Mouse (Mus musculus): ENCODE results near the gene Gstp2.
A peak's percentile ranks its signal among the peaks of the same experiment; 100 is the strongest.

DNA sequence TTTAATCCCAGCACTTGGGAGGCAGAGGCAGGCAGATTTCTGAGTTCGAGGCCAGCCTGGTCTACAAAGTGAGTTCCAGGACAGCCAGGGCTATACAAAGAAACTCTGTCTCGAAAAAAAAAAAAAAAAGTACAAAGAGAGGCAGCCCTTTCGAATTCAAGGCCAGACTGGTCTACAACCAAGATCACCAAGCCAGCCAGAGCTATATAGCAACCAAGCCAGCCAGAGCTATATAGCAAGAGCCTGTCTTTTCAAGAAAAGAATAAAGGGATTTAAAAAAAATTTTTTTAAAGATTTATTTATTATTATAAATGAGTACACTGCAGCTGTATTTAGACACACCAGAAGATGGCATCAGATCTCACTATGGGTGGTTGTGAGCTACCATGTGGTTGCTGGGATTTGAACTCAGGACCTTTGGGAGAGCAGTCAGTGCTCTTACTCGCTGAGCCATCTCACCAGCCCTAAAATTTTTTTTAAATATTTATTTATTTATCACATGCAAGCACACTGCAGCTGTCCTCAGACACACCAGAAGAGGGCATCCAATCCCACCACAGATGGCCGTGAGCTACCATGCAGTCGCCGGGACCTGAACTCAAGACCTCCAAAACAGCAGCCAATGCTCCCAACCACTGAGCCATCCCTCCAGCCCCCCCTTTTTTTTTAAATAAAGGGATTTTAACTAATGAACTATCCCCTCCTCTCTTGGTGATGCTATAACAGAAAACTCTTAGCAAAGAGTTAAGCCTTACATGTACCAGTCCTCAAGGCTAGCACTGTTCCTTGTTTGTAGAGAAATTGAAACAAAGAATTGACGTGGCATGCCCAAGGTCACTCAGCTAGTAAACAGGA lies 14.4 kb upstream of the Gstp2 start:
- peak; percentile 73 for TF ChIP-seq POLR2A (IDR thresholded peaks at IDR 0.05; ENCODE audit: extremely low read depth, insufficient read depth, low read length)
- peak; percentile 62 for TF ChIP-seq CTCF (IDR thresholded peaks at IDR 0.05; ENCODE audit: low read depth, low read length)

All from liver, adult 2 months (tissue).